Mouse (Mus musculus): ENCODE data around the gene Tas2r102. TPM values are rescaled to one million over a fixed set of nuclear protein-coding genes. Genes with fewer than 3 reads are reported as not detected.

Tas2r102 gene
- polyA plus RNA-seq (2014; fragmentation: Nextera tagmentation; extraction: Ambion mirVana), result not detected in 2 replicates

DNA sequence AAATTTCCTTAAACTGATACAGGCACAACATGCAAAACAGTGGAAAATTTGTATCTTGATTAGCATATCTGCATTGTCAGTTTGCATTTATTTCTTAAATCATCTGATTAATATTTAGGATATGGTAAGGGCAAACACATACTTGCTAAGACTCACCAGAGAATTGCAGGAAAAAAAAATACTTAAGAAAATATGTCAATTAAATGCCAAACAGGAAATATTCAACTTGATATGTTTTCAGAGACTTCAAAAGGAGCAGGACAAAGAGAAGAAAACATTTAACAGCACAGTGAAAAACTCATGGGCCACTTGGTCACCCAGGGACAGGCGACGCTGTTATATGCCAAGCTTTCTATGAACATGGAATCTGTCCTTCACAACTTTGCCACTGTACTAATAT, at the start of gene Tas2r102:
Gene Tas2r102, plus strand, starts transcription at position 301 of the 400 bp plus-strand sequence.
- DNase-seq (ENCODE audit: low spot score), result no peak
- 86% methylated on average over 2 of the region's 2 CpGs for WGBS

GRCm38 (mm10) chr6:132737935-132738334, 24.0 kb upstream of the Tas2r102 start, which contains the start of gene Tas2r115:
TSS of gene Tas2r115 (minus strand) at chr6:132738035.
- no peaks in the 10 kb centered on the region for H3K4me1 ChIP-seq (ENCODE audit: control insufficient read depth, insufficient read depth, low read length)
- no peak within 1 kb of the TSS for H3K4me3 ChIP-seq (ENCODE audit: low read depth, low read length)
- H3K9ac ChIP-seq (replicated peaks; ENCODE audit: low read length), result no peak within 1 kb of the TSS
- H3K36me3 ChIP-seq (replicated peaks; ENCODE audit: control insufficient read depth, insufficient read depth, low read depth, low read length), result no peaks in the 10 kb centered on the region
- no peaks in the 10 kb centered on the region for H3K27me3 ChIP-seq (ENCODE audit: control insufficient read depth, insufficient read depth, low read length)
- H3K4me2 ChIP-seq (ENCODE audit: low read depth, low read length), result no peak within 1 kb of the TSS
- WGBS, result 77% methylated on average over 2 of the region's 2 CpGs
- DNase-seq (ENCODE audit: low spot score), result no peak
- no peaks in the 10 kb centered on the region for H3K9me3 ChIP-seq (replicated peaks; ENCODE audit: control insufficient read depth, low read length)
- ATAC-seq (replicated peaks; ENCODE audit: insufficient number of reproducible peaks, low FRiP score, low TSS enrichment, low read depth), result no peak
- no peak within 1 kb of the TSS for H3K27ac ChIP-seq (replicated peaks; ENCODE audit: low read depth, low read length)

More for the DNA sequence above, at the start of gene Tas2r102:
- no peaks in the 10 kb centered on the region for H3K36me3 ChIP-seq (replicated peaks; ENCODE audit: control insufficient read depth, insufficient read depth, low read depth, low read length)
- H3K4me1 ChIP-seq (ENCODE audit: control insufficient read depth, insufficient read depth, low read length), result no peaks in the 10 kb centered on the region
- ATAC-seq (replicated peaks; ENCODE audit: insufficient number of reproducible peaks, low FRiP score, low TSS enrichment, low read depth), result no peak
- no peaks in the 10 kb centered on the region for H3K9me3 ChIP-seq (replicated peaks; ENCODE audit: control insufficient read depth, low read length)
- no peak within 1 kb of the TSS for H3K4me2 ChIP-seq (ENCODE audit: low read depth, low read length)
- no peaks in the 10 kb centered on the region for H3K27me3 ChIP-seq (ENCODE audit: control insufficient read depth, insufficient read depth, low read length)
- H3K9ac ChIP-seq (replicated peaks; ENCODE audit: low read length), result no peak within 1 kb of the TSS
- H3K27ac ChIP-seq (replicated peaks; ENCODE audit: low read depth, low read length), result no peak within 1 kb of the TSS
- H3K4me3 ChIP-seq (ENCODE audit: low read depth, low read length), result no peak within 1 kb of the TSS

GRCm38 (mm10) chr6:132750206-132750605, 11.7 kb upstream of the Tas2r102 start:
- Histone ChIP-seq H3K4me3 (ENCODE audit: low read depth, low read length) (no peak overlapping the region), H3K9me3 (replicated peaks; ENCODE audit: control insufficient read depth, low read length) (no peaks in the 10 kb centered on the region), H3K36me3 (replicated peaks; ENCODE audit: control insufficient read depth, insufficient read depth, low read depth, low read length) (no peaks in the 10 kb centered on the region), H3K9ac (replicated peaks; ENCODE audit: low read length) (no peak overlapping the region), H3K27ac (replicated peaks; ENCODE audit: low read depth, low read length) (no peak overlapping the region), H3K27me3 (ENCODE audit: control insufficient read depth, insufficient read depth, low read length) (no peaks in the 10 kb centered on the region), H3K4me1 (ENCODE audit: control insufficient read depth, insufficient read depth, low read length) (no peaks in the 10 kb centered on the region), H3K4me2 (ENCODE audit: low read depth, low read length) (no peak overlapping the region)
- WGBS, result 80% methylated on average over 2 of the region's 2 CpGs
- no peak for DNase-seq (ENCODE audit: low spot score)
- no peak for ATAC-seq (replicated peaks; ENCODE audit: insufficient number of reproducible peaks, low FRiP score, low TSS enrichment, low read depth)

DNA sequence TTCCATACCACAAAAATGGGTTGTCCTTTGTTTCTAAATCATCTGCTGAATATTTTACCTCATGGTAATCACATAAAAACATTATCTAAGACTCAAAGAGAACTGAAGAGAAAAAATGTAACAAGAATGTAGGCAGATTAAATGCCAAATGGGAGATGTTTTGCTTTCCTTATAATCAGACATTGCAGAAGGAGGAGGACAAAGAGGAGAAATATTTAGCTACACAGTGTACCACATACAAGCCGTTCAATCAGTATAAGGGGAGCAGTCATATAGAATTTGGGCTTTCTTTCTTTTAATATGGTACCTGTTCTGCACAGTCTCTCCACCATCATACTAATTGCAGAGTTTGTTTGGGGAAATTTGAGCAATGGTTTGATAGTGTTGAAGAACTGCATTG, 7.5 kb upstream of the Tas2r102 start, which contains the start of gene Tas2r124:
Gene Tas2r124, plus strand, starts transcription at position 301 of the 400 bp plus-strand sequence.
- Histone ChIP-seq H3K4me2 (ENCODE audit: low read depth, low read length) (no peak within 1 kb of the TSS), H3K27ac (replicated peaks; ENCODE audit: low read depth, low read length) (no peak within 1 kb of the TSS), H3K4me3 (ENCODE audit: low read depth, low read length) (no peak within 1 kb of the TSS), H3K36me3 (replicated peaks; ENCODE audit: control insufficient read depth, insufficient read depth, low read depth, low read length) (no peaks in the 10 kb centered on the region), H3K4me1 (ENCODE audit: control insufficient read depth, insufficient read depth, low read length) (no peaks in the 10 kb centered on the region), H3K9ac (replicated peaks; ENCODE audit: low read length) (no peak within 1 kb of the TSS), H3K9me3 (replicated peaks; ENCODE audit: control insufficient read depth, low read length) (no peaks in the 10 kb centered on the region), H3K27me3 (ENCODE audit: control insufficient read depth, insufficient read depth, low read length) (no peaks in the 10 kb centered on the region)
- ATAC-seq (replicated peaks; ENCODE audit: insufficient number of reproducible peaks, low FRiP score, low TSS enrichment, low read depth) (no peak), DNase-seq (ENCODE audit: low spot score) (no peak)
- WGBS, result 89% methylated on average over 1 of the region's 1 CpGs

DNA sequence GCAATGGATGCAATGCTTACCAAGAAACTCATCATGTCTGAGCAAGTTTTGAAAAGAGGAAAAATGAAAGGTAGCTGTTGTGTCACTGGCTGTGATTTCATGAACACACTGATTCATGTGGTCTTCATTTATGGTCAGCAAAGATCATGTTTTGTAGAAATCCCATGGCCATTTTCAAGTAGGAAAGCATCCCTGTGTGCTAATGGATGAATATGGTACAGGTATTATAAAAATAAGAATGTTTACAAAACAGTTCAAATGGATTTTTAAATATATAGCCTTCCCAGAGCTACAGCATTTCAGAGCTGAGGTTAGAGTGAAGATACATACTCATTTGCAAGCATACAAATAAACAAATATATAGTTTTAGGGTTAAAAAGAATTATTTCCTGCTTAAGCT, 16.1 kb downstream of the Tas2r102 start, which contains the start of gene Tas2r136:
Gene Tas2r136, minus strand, starts transcription at position 101 of the 400 bp plus-strand sequence.
- Histone ChIP-seq H3K27ac (replicated peaks; ENCODE audit: low read depth, low read length) (no peak within 1 kb of the TSS), H3K4me3 (ENCODE audit: low read depth, low read length) (no peak within 1 kb of the TSS), H3K36me3 (replicated peaks; ENCODE audit: control insufficient read depth, insufficient read depth, low read depth, low read length) (no peaks in the 10 kb centered on the region), H3K9me3 (replicated peaks; ENCODE audit: control insufficient read depth, low read length) (no peaks in the 10 kb centered on the region), H3K4me1 (ENCODE audit: control insufficient read depth, insufficient read depth, low read length) (no peaks in the 10 kb centered on the region), H3K27me3 (ENCODE audit: control insufficient read depth, insufficient read depth, low read length) (no peaks in the 10 kb centered on the region), H3K4me2 (ENCODE audit: low read depth, low read length) (no peak within 1 kb of the TSS), H3K9ac (replicated peaks; ENCODE audit: low read length) (no peak within 1 kb of the TSS)
- no peak for DNase-seq (ENCODE audit: low spot score)
- ATAC-seq (replicated peaks; ENCODE audit: insufficient number of reproducible peaks, low FRiP score, low TSS enrichment, low read depth), result no peak

DNA sequence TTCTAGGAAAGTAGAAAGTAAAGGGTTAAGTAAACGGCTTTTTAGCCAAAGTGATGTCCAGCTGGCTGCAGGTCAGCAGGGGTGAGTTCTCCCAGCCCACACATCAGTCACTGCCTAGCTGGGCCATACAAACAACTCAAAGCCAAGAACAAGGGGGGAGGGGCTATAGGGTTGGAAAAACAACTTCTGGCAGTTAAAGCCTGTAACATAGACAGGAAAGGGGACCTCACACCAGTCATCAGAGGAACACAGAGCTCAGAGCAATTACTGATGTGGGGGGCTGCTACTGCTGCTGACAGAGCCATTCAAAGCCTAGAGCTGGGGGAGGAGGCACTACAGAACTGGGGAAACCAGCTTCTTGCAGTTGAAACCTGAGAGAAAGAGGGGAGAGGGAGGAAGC, 33.5 kb downstream of the Tas2r102 start:
- Histone ChIP-seq H3K27me3 (ENCODE audit: control insufficient read depth, insufficient read depth, low read length) (no peaks in the 10 kb centered on the region), H3K4me1 (ENCODE audit: control insufficient read depth, insufficient read depth, low read length) (no peaks in the 10 kb centered on the region), H3K4me2 (ENCODE audit: low read depth, low read length) (no peak overlapping the region), H3K27ac (replicated peaks; ENCODE audit: low read depth, low read length) (no peak overlapping the region), H3K9me3 (replicated peaks; ENCODE audit: control insufficient read depth, low read length) (no peaks in the 10 kb centered on the region), H3K9ac (replicated peaks; ENCODE audit: low read length) (no peak overlapping the region), H3K4me3 (ENCODE audit: low read depth, low read length) (no peak overlapping the region), H3K36me3 (replicated peaks; ENCODE audit: control insufficient read depth, insufficient read depth, low read depth, low read length) (no peaks in the 10 kb centered on the region)
- DNase-seq (ENCODE audit: low spot score) (peak; percentile 39), ATAC-seq (replicated peaks; ENCODE audit: insufficient number of reproducible peaks, low FRiP score, low TSS enrichment, low read depth) (0 out of 2 replicates have a peak, but pooled peaks have one; percentile 29)
- WGBS, result 19% methylated on average over 1 of the region's 1 CpGs

DNA sequence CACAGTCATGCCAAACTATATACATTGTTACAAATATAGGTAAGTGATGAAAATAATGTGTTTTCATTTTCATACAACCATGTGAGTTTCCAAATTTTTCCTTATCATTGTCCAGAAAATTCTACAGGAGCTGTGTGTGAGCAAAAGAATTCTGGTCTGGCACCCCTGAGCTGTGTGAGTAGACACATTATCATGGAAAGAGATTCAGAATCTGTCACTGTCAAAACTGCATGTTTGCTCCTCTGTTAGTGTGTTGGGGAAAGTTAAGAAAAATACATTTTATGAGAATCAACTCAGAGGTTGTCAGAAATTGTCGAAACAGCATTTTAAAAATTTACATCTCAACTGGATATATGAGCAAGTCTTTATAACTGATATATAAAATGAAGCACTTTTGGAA, 40.6 kb downstream of the Tas2r102 start, which contains the start of gene Tas2r117:
Gene Tas2r117, plus strand, starts transcription at position 301 of the 400 bp plus-strand sequence.
- no peak within 1 kb of the TSS for H3K4me2 ChIP-seq (ENCODE audit: low read depth, low read length)
- H3K27ac ChIP-seq (replicated peaks; ENCODE audit: low read depth, low read length), result no peak within 1 kb of the TSS
- H3K27me3 ChIP-seq (ENCODE audit: control insufficient read depth, insufficient read depth, low read length), result no peaks in the 10 kb centered on the region
- H3K36me3 ChIP-seq (replicated peaks; ENCODE audit: control insufficient read depth, insufficient read depth, low read depth, low read length), result no peaks in the 10 kb centered on the region
- 83% methylated on average over 1 of the region's 1 CpGs for WGBS
- no peak within 1 kb of the TSS for H3K4me3 ChIP-seq (ENCODE audit: low read depth, low read length)
- H3K4me1 ChIP-seq (ENCODE audit: control insufficient read depth, insufficient read depth, low read length), result no peaks in the 10 kb centered on the region
- ATAC-seq (replicated peaks; ENCODE audit: insufficient number of reproducible peaks, low FRiP score, low TSS enrichment, low read depth), result no peak
- no peak within 1 kb of the TSS for H3K9ac ChIP-seq (replicated peaks; ENCODE audit: low read length)
- DNase-seq (ENCODE audit: low spot score), result no peak
- no peaks in the 10 kb centered on the region for H3K9me3 ChIP-seq (replicated peaks; ENCODE audit: control insufficient read depth, low read length)

Data from embryonic facial prominence, embryonic 11.5 days (tissue).